Mouse (Mus musculus): ENCODE data around the gene Apeh. TPM values are rescaled to one million over a fixed set of nuclear protein-coding genes. Genes with fewer than 3 reads are reported as not detected.

The Apeh gene
- polyA plus RNA-seq, 1 experiment from 2014 or later, result 63.4 TPM

DNA sequence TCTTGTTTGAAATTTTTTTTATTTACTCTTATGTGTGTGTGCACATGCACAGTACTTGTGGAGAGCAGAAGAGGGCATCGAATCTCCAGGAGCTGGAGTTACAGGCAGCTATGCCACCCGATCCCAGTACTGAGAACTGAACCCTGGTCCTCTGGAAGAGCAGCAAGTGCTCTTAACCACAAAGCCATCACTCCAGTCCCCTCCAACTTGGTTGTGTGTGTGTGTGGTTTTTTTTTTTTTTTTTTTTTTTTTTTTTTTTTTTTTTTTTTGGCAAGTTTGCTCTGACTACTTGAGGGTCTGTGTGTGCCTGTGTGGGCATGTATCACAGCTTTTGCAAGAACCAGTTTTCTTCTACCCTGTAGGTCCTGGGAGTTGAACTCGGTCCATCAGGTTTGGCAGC, 38.0 kb upstream of the Apeh start:
- H3K36me3 ChIP-seq, result peaks cover 11% of the 10 kb centered on the region
- H3K4me1 ChIP-seq, result no peaks in the 10 kb centered on the region
- WGBS, result 91% methylated on average over 3 of the region's 3 CpGs
- H3K4me2 ChIP-seq (replicated peaks), result no peak overlapping the region
- no peak overlapping the region for H3K4me3 ChIP-seq
- H3K9me3 ChIP-seq, result no peaks in the 10 kb centered on the region
- H3K9ac ChIP-seq, result no peak overlapping the region
- H3K27me3 ChIP-seq (replicated peaks), result no peaks in the 10 kb centered on the region
- ATAC-seq (ENCODE audit: low FRiP score, low read depth), result no peak
- H3K27ac ChIP-seq, result no peak overlapping the region

DNA sequence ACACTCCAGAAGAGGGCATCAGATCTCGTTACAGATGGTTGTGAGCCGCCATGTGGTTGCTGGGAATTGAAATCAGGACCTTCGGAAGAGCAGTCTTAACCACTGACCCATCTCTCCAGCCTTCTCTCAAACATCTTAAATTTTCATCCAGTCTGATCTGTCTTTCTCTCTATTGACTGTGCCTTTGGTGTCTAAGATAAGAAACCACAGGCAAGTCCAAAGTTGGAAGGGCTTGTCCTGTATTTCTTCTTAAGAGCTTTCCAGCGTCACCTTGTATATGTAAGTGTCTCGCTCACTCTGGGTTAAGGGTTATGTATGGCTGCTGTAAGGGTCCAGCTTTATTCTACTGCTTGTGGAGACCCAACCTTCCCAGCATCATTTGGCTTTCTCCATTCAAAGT, 37.1 kb upstream of the Apeh start:
- Histone ChIP-seq H3K36me3 (peaks cover 2% of the 10 kb centered on the region; the same call in 1 of the 2 replicates), H3K27me3 (replicated peaks) (no peaks in the 10 kb centered on the region), H3K4me1 (no peaks in the 10 kb centered on the region), H3K9ac (no peak overlapping the region), H3K9me3 (no peaks in the 10 kb centered on the region), H3K4me3 (no peak overlapping the region), H3K27ac (no peak overlapping the region), H3K4me2 (replicated peaks) (no peak overlapping the region)
- WGBS, result 83% methylated on average over 5 of the region's 5 CpGs
- no peak for ATAC-seq (ENCODE audit: low FRiP score, low read depth)

DNA sequence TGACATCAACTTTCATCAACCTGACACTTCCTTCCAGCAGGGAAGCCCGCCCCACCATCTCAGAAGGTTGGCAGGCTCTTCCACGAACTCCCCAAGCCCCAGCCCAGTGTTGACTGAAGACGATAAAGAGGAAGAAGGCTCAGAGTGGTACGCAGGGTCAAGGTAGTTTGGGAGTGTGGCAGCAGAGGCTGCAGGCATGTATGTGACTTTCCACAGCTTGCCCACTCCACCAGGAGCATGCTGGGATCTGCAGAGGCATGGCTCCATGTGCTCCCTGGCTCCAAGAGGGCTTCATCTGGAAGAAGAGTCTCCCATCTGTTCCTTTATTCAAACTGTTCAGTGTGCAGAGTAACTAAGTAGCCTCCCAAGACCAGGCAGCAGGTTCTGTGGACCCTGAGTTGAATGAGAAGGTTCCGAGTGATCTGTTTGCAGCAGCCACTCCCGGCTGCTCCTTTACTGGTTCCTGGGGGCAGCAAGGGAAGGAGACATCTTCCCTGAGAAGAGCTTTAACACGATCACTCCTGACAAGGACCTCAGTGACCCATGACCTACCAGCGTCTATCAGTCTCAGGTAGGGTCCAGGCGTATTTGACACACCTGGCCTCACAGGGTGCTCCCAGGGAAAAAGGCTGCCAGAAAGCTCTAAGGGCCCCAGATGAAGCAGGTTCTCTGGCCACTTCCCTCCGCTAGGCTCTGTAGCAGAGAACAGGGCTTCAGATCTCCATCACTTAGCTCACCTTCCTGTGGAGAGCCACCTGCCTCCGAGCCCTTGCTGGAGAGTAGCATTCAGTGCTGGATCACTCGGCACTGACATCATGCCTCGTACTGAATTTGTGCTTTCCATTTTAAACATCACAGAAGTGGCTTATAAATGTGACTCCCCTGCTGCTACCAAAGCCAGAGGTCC, 34.9 kb upstream of the Apeh start:
- Histone ChIP-seq H3K4me3 (no peak overlapping the region), H3K9ac (no peak overlapping the region), H3K4me2 (replicated peaks) (no peak overlapping the region), H3K4me1 (no peaks in the 10 kb centered on the region), H3K27me3 (replicated peaks) (no peaks in the 10 kb centered on the region), H3K9me3 (no peaks in the 10 kb centered on the region), H3K27ac (no peak overlapping the region), H3K36me3 (peaks cover 13% of the 10 kb centered on the region)
- no peak for ATAC-seq (ENCODE audit: low FRiP score, low read depth)
- 87% methylated on average over 13 of the region's 13 CpGs for WGBS

DNA sequence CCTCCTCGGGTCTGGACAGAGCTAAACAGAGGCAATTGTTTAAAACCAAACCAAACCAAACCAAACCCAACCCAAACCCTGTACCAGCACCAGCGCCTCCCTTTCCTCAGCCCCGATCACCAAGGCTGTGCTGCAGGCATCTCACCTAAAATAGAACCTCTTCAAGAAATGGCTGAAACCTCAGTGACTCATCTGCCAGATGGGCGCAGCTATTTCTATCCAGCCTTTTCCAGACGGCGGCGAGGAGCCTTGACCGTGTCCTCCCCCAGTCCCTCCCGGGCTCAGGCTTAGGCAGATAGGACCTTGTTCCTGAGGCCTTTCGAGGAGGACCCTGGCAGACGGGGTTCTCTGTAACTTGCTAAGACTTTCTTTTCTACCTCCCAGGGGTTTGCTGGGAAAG, 33.8 kb upstream of the Apeh start:
- H3K4me1 ChIP-seq, result no peaks in the 10 kb centered on the region
- H3K27ac ChIP-seq, result no peak overlapping the region
- 87% methylated on average over 11 of the region's 11 CpGs for WGBS
- no peak for ATAC-seq (ENCODE audit: low FRiP score, low read depth)
- no peak overlapping the region for H3K4me2 ChIP-seq (replicated peaks)
- H3K27me3 ChIP-seq (replicated peaks), result no peaks in the 10 kb centered on the region
- no peak overlapping the region for H3K4me3 ChIP-seq
- H3K9me3 ChIP-seq, result no peaks in the 10 kb centered on the region
- no peak overlapping the region for H3K9ac ChIP-seq
- H3K36me3 ChIP-seq, result peaks cover 13% of the 10 kb centered on the region

DNA sequence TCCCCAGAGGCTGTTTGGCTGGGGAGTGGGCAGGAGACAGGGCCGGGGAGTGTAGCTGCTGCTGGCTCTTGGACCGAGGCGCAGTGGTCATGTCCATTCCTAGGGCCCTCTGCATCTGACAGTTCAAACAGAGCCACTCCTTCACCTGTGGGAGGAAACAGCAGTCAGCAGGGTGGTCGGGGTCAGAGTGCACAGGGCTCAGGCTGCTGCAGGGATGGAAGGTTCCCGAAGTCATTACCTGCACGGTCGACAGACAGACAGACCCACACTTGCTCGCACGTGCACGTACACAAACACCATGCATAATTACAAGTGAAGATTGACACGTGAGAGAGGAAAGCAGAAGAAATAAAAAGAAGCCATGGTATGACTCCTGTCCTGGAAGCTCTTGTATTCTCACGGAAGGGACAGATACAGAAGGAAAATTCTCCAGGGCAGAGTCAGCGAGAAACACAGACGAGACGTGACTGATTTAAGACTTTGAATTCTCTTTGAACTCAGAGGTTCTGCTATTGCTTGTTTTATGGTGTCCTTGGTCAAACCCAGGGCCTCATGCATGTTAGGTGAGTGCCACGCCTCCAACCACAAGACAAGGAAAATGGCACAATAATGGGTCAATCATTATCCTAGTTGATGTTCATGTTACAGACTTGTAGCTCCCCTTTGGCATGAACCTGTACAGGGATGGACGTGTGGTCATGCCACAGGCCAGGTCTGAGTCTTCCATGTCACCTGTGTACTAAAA, 32.2 kb upstream of the Apeh start:
- 78% methylated on average over 17 of the region's 17 CpGs for WGBS

DNA sequence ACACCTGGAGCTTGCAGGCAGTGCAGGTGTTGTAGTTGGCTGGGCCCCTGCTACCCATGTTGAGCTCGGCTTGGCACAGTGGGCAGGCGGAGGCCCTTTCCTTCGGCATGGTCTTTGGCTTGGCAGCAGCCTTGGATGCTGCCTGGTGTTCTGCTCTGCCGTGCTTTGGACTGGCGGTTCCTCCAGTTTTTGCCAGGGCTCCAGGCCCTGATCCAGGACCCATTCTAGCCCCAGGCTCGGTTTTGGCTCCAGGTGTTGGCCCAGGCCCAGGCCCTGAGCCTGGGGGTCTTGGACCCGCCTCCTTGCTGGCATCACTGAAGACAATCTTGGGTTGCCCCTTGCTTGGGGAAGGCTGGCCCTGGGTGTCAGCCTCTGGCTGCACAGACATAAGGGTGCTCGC, 31.3 kb upstream of the Apeh start:
- peaks cover 18% of the 10 kb centered on the region for H3K36me3 ChIP-seq
- H3K9ac ChIP-seq, result no peak overlapping the region
- no peak overlapping the region for H3K4me2 ChIP-seq (replicated peaks)
- H3K4me3 ChIP-seq, result no peak overlapping the region
- no peaks in the 10 kb centered on the region for H3K4me1 ChIP-seq
- no peak overlapping the region for H3K27ac ChIP-seq
- ATAC-seq (ENCODE audit: low FRiP score, low read depth), result no peak
- WGBS, result 92% methylated on average over 8 of the region's 8 CpGs
- no peaks in the 10 kb centered on the region for H3K9me3 ChIP-seq
- H3K27me3 ChIP-seq (replicated peaks), result no peaks in the 10 kb centered on the region

More for the DNA sequence above, 32.2 kb upstream of the Apeh start:
- H3K4me2 ChIP-seq (replicated peaks), result no peak overlapping the region
- ATAC-seq (ENCODE audit: low FRiP score, low read depth), result no peak
- no peak overlapping the region for H3K27ac ChIP-seq
- no peak overlapping the region for H3K9ac ChIP-seq
- no peaks in the 10 kb centered on the region for H3K4me1 ChIP-seq
- no peaks in the 10 kb centered on the region for H3K27me3 ChIP-seq (replicated peaks)
- no peaks in the 10 kb centered on the region for H3K9me3 ChIP-seq
- peaks cover 18% of the 10 kb centered on the region for H3K36me3 ChIP-seq
- no peak overlapping the region for H3K4me3 ChIP-seq

DNA sequence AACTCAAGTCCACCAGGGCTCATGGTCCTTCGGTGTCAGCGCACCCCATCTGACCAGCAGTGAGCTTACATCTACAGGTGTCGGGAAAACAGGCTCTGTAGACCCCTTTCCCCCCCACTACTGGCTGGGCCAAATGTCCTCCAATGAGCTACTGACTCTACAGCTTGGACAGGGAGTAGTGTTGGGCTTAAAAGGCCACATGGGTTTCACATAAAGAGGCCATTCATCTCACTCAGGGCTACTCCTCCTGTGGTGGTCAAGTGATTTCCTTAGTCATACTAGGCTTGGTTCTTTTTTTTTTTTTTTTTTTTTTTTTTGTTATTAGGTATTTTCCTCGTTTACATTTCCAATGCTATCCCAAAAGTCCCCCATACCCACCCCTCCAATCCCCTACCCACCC, 29.5 kb upstream of the Apeh start:
- Histone ChIP-seq H3K4me1 (no peaks in the 10 kb centered on the region), H3K9me3 (no peaks in the 10 kb centered on the region), H3K9ac (no peak overlapping the region), H3K36me3 (peaks cover 18% of the 10 kb centered on the region), H3K27ac (no peak overlapping the region), H3K27me3 (replicated peaks) (no peaks in the 10 kb centered on the region), H3K4me2 (replicated peaks) (no peak overlapping the region), H3K4me3 (no peak overlapping the region)
- WGBS, result 75% methylated on average over 4 of the region's 4 CpGs
- no peak for ATAC-seq (ENCODE audit: low FRiP score, low read depth)

DNA sequence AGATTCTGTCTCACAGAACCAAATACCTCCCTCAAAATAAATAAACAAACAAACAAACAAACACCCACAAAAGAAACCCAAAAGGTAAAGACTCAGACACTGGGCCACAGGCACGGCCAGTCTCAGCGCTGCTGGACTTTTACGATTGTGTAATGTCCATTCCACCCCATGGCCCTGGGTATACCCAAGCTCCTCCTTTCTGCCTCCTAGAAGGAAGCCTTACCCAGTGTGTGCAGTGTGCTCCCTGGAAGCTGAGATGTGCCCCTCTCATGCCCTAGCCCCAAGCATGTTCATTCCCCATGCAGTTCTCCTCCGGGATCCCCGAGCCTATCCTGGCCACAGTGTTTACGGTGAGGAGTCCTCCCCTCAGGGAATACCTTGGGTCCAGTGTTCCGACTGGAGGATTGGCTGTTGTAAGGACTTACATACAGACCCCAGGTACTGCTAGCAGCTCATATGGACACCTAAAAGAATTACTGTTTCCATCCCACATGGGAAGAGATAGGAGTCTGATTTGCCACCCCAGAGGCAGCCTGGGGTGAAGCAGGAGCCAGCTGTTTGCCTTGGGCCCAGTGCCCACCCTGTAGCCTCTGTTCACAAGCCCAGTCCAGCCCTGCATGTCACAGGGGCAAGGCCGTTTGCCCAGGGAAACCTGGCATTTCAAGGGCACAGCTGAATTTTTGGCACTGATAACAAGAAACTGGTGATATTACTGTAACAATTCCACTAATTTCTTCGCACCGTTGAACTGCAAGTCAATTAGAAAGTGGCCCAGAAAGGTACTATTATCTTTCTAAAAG, 27.0 kb upstream of the Apeh start:
- H3K36me3 ChIP-seq, result peaks cover 28% of the 10 kb centered on the region
- no peak overlapping the region for H3K27ac ChIP-seq
- H3K4me1 ChIP-seq, result no peaks in the 10 kb centered on the region
- no peak overlapping the region for H3K9ac ChIP-seq
- H3K9me3 ChIP-seq, result no peaks in the 10 kb centered on the region
- H3K27me3 ChIP-seq (replicated peaks), result no peaks in the 10 kb centered on the region
- H3K4me3 ChIP-seq, result no peak overlapping the region
- WGBS, result 85% methylated on average over 10 of the region's 10 CpGs
- no peak for ATAC-seq (ENCODE audit: low FRiP score, low read depth)
- no peak overlapping the region for H3K4me2 ChIP-seq (replicated peaks)

DNA sequence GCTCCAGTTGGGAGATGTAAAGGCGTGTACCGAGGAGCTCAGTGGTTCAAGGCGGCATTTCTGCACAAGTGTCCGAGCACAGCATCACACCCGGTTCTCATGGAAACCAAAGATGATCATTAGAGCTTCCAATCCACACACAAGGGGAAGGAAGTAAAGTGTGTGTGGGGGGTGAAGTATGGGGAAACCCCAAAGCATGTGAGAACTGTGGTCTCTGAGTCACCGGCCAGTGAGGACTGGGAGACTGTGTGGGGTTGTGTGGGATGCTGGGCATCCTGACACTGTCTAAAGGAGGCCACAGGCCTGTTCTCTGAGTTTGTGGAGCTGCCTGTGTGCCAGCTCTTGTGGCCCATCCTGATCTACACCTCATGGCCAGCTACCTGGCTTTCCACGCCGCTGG, 26.3 kb upstream of the Apeh start:
- H3K27me3 ChIP-seq (replicated peaks), result no peaks in the 10 kb centered on the region
- peaks cover 28% of the 10 kb centered on the region for H3K36me3 ChIP-seq
- no peak for ATAC-seq (ENCODE audit: low FRiP score, low read depth)
- H3K27ac ChIP-seq, result no peak overlapping the region
- WGBS, result 93% methylated on average over 8 of the region's 8 CpGs
- no peak overlapping the region for H3K9ac ChIP-seq
- no peak overlapping the region for H3K4me3 ChIP-seq
- H3K4me1 ChIP-seq, result no peaks in the 10 kb centered on the region
- no peak overlapping the region for H3K4me2 ChIP-seq (replicated peaks)
- no peaks in the 10 kb centered on the region for H3K9me3 ChIP-seq

DNA sequence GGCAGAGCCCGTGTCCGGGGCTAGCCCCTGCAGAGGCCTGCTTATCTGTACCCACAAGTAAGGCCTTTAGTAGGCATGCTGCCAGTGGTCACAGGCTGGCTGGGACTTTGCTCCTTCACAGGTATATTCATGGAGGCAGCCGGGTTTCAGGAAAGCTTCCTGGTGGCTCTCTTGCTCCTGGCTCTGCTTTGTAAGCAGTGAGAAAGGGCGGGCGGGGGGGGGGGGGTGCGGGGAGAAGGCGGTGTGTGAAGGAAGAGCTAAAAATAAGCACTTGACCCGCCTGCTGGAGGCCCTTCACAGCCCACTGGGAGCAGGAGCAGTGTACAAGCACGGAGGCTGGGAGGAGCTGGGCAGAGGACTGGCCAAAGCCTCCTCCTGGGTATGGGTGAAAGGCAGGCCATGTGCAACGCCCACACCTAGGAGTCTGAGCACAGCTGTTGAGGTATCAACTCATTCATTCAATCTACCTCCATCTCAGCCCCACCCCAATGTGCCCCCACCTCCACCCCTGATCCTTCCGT, 25.5 kb upstream of the Apeh start:
- 68% methylated on average over 10 of the region's 11 CpGs for WGBS
- Histone ChIP-seq H3K4me2 (replicated peaks) (no peak overlapping the region), H3K9ac (no peak overlapping the region), H3K9me3 (no peaks in the 10 kb centered on the region), H3K27me3 (replicated peaks) (no peaks in the 10 kb centered on the region; the same call in 1 of the 2 replicates), H3K4me3 (no peak overlapping the region), H3K4me1 (no peaks in the 10 kb centered on the region), H3K27ac (no peak overlapping the region), H3K36me3 (peaks cover 30% of the 10 kb centered on the region)
- ATAC-seq (ENCODE audit: low FRiP score, low read depth), result no peak

DNA sequence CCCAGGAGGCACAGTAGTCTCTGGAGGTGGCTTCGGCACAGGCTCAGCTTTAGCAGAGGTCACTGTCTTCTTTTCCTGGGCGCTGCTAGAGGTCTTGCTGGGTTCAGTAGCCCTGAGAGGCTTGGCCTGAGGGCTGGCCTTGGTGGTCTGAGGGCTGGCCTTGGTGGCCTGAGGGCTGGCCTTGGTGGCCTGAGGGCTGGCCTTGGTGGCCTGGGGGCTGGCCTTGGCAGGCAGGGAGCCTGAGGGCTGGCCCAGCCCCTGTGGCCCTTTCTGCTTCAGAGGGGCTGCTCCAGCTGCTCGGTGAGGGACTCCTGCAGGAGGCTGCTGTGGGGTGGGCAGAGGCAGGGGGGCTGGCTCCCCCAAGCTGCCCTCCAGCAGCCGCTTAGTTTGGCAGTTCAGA, 22.7 kb upstream of the Apeh start:
- Histone ChIP-seq H3K9me3 (no peaks in the 10 kb centered on the region), H3K36me3 (peaks cover 52% of the 10 kb centered on the region), H3K4me2 (replicated peaks) (no peak overlapping the region), H3K4me3 (no peak overlapping the region), H3K27ac (no peak overlapping the region), H3K27me3 (replicated peaks) (peaks cover 3% of the 10 kb centered on the region; the same call in 1 of the 2 replicates), H3K4me1 (no peaks in the 10 kb centered on the region), H3K9ac (no peak overlapping the region)
- no peak for ATAC-seq (ENCODE audit: low FRiP score, low read depth)
- 60% methylated on average over 4 of the region's 4 CpGs for WGBS

Data from neural tube, embryonic 12.5 days (tissue).